Mouse (Mus musculus): ENCODE measurements around the gene Olfr117.

DNA sequence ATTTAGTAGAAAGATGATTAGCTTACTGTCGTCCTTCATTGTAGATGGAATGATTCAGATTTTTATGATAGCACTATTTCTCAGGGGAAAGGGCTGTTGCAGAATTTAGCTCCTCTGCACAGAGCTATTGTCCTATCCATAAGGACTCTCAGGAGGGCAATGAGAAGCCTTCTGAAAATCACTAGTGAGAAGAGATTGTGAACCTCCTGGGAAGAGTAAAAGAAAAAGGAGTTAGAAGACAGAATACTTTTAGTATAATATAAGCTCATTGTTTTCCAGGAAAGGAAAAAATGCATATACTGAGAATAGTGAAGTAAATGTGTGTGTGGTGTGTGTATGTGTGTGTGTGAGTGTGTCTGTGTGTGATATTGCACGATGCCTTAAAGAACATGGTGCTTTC is 3.1 kb upstream of the Olfr117 start, which contains the start of gene Olfr118:
- TF ChIP-seq POU5F1 (IDR thresholded peaks at IDR 0.05; ENCODE audit: borderline replicate concordance, low read length) (no peak), CTCF (conservative IDR thresholded peaks at IDR 0.05; ENCODE audit: low read length) (no peak)

Measured in E14TG2a.4 (cell line).